Mouse (Mus musculus) spleen, postnatal 10 days (tissue): ENCODE results near the gene Zfp967.
"Not testable (repeated sequence)": the region's sequence is repeated elsewhere in the genome, so short reads cannot be mapped to it uniquely, and the experiment has no call there.

Source experiments
- DNase-seq, 2 experiments: peaks; one replicate each; pipeline ENCODE4 v3.0.0; 2021 to 2022; ENCODE audit warnings: low spot score in 2 of 2

Gene Zfp967

DNA sequence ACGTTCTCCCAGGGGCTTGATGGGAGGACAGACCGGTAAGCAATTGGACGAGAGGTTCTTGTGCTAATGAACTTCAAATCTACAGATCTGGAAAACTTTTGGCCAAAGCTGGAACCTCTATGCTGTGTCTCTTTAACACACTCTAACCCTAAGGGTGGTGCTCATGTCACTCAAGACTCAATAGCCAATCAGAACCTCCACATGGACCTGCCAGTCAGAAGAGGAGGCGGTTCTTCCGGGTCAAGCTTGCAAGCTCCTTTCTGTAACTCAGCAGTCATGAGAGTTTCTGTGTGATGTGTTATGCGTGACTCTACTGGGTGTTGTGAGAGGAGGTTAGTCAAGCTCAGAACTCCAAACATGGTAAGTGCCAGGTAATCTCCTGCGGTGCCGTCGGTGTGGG is at the start of gene Zfp967:
Gene Zfp967 (plus strand): TSS at position 301 of the 400 bp plus-strand sequence.
- DNase-seq: not testable (repeated sequence)

GRCm38 (mm10) chr2:176486683-176487082 is 34.2 kb upstream of the Zfp967 start, which contains the start of gene Gm14434:
Gene Gm14434 (minus strand): TSS chr2:176486783.
- not testable (repeated sequence) for DNase-seq
